Mouse (Mus musculus) myocyte (in vitro differentiated cells): Measurements from ENCODE around the gene Edar. TPM values are rescaled to one million over a fixed set of nuclear protein-coding genes. Genes with fewer than 3 reads are reported as not detected.

Source experiments
- H3K27me3 ChIP-seq: one replicate; pipeline ENCODE4 v1.6.1; 2011; ENCODE audit not compliant: control insufficient read depth, insufficient read depth, insufficient read length
- H3K36me3 ChIP-seq: one replicate; pipeline ENCODE4 v1.6.1; 2011; ENCODE audit not compliant: control insufficient read depth, insufficient read depth
- H3K4me2 ChIP-seq: one replicate; pipeline ENCODE4 v1.6.1; 2011; ENCODE audit warnings: low read depth, control low read depth
- H3K4me3 ChIP-seq: one replicate; pipeline ENCODE4 v1.5.1; 2011; ENCODE audit warnings: mild to moderate bottlenecking, control low read depth, moderate library complexity
- H3K79me2 ChIP-seq: one replicate; pipeline ENCODE4 v1.6.1; 2011; ENCODE audit not compliant: control insufficient read depth, insufficient read depth
- H3ac ChIP-seq: one replicate; pipeline ENCODE4 v1.6.1; 2011; ENCODE audit not compliant: control insufficient read depth, insufficient read length
- CEBPB ChIP-seq: IDR thresholded peaks from 2 replicates; pipeline ENCODE4 v1.6.1; 2011; ENCODE audit warnings: mild to moderate bottlenecking, moderate library complexity; ENCODE audit not compliant: poor library complexity, insufficient read depth, severe bottlenecking
- E2F4 ChIP-seq: IDR thresholded peaks from one replicate; pipeline ENCODE4 v1.6.1; 2011; ENCODE audit warnings: mild to moderate bottlenecking, control low read depth, moderate library complexity; ENCODE audit not compliant: insufficient read depth
- MAX ChIP-seq: IDR thresholded peaks from one replicate; pipeline ENCODE4 v1.6.1; 2011; ENCODE audit warnings: low read depth, mild to moderate bottlenecking, control low read depth
- MYOD1 ChIP-seq, 3 experiments: IDR thresholded peaks; one replicate each; pipeline ENCODE4 v1.6.1; 2011; ENCODE audit warnings: control low read depth in 2 of 3, low read depth in 2 of 3, mild to moderate bottlenecking in 2 of 3, moderate library complexity in 1 of 3; ENCODE audit not compliant: insufficient read length in 2 of 3, control insufficient read depth in 1 of 3
- MYOG ChIP-seq, 3 experiments: IDR thresholded peaks; one replicate each; pipeline ENCODE4 v1.6.1; 2011; ENCODE audit warnings: control low read depth in 2 of 3, low read depth in 2 of 3, mild to moderate bottlenecking in 2 of 3; ENCODE audit not compliant: insufficient read length in 2 of 3, control insufficient read depth in 1 of 3, insufficient read depth in 1 of 3
- POLR2A ChIP-seq: IDR thresholded peaks from one replicate; pipeline ENCODE4 v1.6.1; 2011; ENCODE audit warnings: low read depth, mild to moderate bottlenecking, control low read depth, moderate library complexity; ENCODE audit not compliant: insufficient read length
- POLR2AphosphoS2 ChIP-seq: IDR thresholded peaks from one replicate; pipeline ENCODE4 v1.6.1; 2011; ENCODE audit warnings: low read depth, control low read depth; ENCODE audit not compliant: insufficient read length
- REST ChIP-seq: IDR thresholded peaks from one replicate; pipeline ENCODE4 v1.6.1; 2011; ENCODE audit warnings: mild to moderate bottlenecking, control low read depth, moderate library complexity; ENCODE audit not compliant: insufficient read depth, insufficient read length
- SRF ChIP-seq: IDR thresholded peaks from one replicate; pipeline ENCODE4 v1.6.1; 2011; ENCODE audit warnings: low read depth; ENCODE audit not compliant: control insufficient read depth, insufficient read length
- TCF12 ChIP-seq: IDR thresholded peaks from one replicate; pipeline ENCODE4 v1.6.1; 2011; ENCODE audit warnings: mild to moderate bottlenecking, control low read depth; ENCODE audit not compliant: poor library complexity, insufficient read depth, severe bottlenecking
- TCF3 ChIP-seq: IDR thresholded peaks from one replicate; pipeline ENCODE4 v1.6.1; 2011; ENCODE audit warnings: low read depth, control low read depth; ENCODE audit not compliant: insufficient read length
- USF1 ChIP-seq: IDR thresholded peaks from one replicate; pipeline ENCODE4 v1.6.1; 2011; ENCODE audit warnings: low read depth, mild to moderate bottlenecking, control low read depth, moderate library complexity
- polyA plus RNA-seq: library from polyadenylated mRNA; unstranded; fragments of >200 nt; fragmentation: generic; extraction: Trizol; gene quantifications from one replicate; pipeline ENCODE4 v1.2.1, GENCODE M21; 2012; ENCODE audit warnings: missing spikeins

The Edar gene
- polyA plus RNA-seq, 1 experiment, result not detected

DNA sequence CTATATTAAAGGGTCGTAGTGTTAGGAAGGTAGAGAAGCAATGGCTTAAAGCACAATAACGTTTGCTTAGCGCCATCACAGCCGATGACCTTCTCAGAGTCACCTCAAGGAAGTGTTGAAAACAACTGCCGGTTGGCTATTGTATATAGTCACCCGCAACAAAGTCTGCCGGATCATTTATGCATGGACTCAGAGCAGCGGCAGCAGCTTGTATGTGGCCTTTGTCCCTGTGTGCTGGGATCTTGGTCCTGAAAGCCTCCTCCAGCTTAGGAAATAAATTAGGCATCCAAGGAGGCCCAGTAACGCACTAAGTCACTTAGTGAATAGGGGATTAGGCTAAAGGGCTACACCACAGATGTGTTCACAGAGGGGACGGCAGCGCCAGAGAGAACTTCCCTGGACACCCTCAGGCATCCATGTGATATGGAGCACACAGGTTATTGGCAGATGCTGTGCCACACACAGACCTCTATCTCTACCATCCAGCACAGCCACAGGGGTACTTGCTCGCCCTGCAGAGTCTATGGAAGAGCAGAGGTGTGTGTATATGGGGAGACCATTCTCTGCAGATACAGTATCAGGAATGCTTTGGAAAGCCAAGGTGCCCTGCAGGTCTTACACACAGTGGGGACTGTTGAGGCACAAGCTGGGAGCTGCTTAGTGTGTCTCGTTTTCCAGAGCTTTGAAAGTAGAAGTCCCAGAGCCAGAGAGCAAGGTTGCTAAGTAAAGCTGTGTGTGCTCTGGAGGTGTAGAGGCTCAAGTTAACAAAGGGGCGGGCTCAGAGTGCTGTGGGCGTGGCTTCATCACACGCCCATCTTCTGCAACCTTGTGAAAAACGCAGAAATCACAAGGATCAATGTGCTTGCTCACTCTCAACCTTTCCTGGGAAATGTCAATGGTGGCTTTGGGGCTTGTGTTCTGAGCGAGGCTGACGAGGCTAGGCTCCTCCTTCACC lies 34.7 kb downstream of the Edar start:
- Histone ChIP-seq H3K27me3 (no peaks in the 10 kb centered on the region), H3K79me2 (no peaks in the 10 kb centered on the region), H3K36me3 (no peaks in the 10 kb centered on the region), H3K4me2 (no peak overlapping the region), H3ac (no peak overlapping the region), H3K4me3 (no peak overlapping the region)
- TF ChIP-seq SRF, result no peak
- TF ChIP-seq TCF3, result no peak
- TF ChIP-seq MAX, result no peak
- no peak for TF ChIP-seq USF1
- TF ChIP-seq E2F4, result no peak
- no peak for TF ChIP-seq CEBPB
- TF ChIP-seq MYOD1 (IDR thresholded peaks at IDR 0.05; ENCODE audit: control insufficient read depth in 1 of 3, insufficient read length in 2 of 3, low read depth in 2 of 3), result no peak
- no peak for TF ChIP-seq TCF12
- TF ChIP-seq POLR2AphosphoS2, result no peak
- TF ChIP-seq MYOG (IDR thresholded peaks at IDR 0.05; ENCODE audit: control insufficient read depth in 1 of 3, insufficient read depth in 1 of 3, insufficient read length in 2 of 3, low read depth in 2 of 3), result no peak
- TF ChIP-seq POLR2A, result no peak
- no peak for TF ChIP-seq REST

DNA sequence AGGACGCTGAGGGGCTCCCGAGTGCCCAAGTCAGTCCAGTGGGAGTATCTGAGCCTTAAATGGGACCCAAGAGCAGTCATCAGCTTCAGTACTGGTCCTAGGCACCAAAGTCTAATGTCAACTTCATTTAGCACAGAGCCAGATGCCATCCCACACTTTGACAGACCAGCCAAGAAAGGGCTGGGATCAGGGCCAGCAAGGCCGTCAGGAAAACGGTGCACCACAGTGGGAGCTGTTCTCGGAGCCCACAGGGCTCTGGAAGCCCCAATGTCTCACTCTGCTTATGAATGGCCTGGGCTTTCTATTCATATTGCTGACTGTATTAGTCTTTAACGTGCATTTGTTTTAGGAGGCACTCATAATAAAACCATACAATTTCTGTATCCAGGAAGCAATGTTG lies 36.2 kb downstream of the Edar start:
- H3K36me3 ChIP-seq, result no peaks in the 10 kb centered on the region
- H3K4me3 ChIP-seq, result no peak overlapping the region
- H3K27me3 ChIP-seq, result no peaks in the 10 kb centered on the region
- no peaks in the 10 kb centered on the region for H3K79me2 ChIP-seq
- no peak overlapping the region for H3ac ChIP-seq
- TF ChIP-seq CEBPB (no peak), TCF3 (no peak), POLR2AphosphoS2 (no peak), E2F4 (no peak), MYOG (IDR thresholded peaks at IDR 0.05; ENCODE audit: control insufficient read depth in 1 of 3, insufficient read depth in 1 of 3, insufficient read length in 2 of 3, low read depth in 2 of 3) (no peak), USF1 (no peak), MYOD1 (IDR thresholded peaks at IDR 0.05; ENCODE audit: control insufficient read depth in 1 of 3, insufficient read length in 2 of 3, low read depth in 2 of 3) (no peak), TCF12 (no peak), REST (no peak), POLR2A (no peak), SRF (no peak), MAX (no peak)
- no peak overlapping the region for H3K4me2 ChIP-seq

DNA sequence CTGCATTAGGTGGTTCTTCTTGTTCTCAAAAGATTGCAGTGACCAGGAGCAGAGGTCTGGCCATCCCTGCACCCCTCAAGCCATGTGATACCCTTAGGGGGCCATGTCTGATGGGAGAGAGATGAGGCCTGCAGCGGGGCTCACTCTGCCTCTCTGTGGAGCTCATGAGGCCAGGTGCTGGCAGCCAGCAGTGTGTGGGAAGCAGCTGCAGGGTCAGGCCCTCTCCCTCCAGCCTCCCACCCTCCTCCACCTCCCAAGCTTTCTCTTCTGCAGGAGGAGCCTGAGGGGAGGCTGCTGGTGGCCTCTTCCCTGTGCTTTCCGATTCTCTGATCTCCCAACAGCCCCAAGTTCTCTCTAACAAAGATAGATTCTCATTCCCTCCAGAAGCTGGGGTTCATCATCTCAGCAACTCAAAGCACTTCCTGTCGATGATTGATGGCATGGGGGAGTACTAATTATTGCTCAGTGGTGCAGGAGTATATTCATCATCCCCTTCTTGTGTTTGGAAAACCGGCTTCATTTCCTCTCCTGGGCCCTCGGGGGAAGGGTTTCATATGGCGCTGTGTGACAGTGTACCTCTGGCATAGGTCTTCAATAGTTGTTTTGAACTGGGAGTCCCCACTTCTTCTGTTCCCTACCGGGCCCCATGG lies 38.9 kb downstream of the Edar start:
- Histone ChIP-seq H3ac (no peak overlapping the region), H3K36me3 (no peaks in the 10 kb centered on the region), H3K4me2 (no peak overlapping the region), H3K27me3 (no peaks in the 10 kb centered on the region), H3K79me2 (no peaks in the 10 kb centered on the region), H3K4me3 (no peak overlapping the region)
- TF ChIP-seq MYOG (IDR thresholded peaks at IDR 0.05; ENCODE audit: control insufficient read depth in 1 of 3, insufficient read depth in 1 of 3, insufficient read length in 2 of 3, low read depth in 2 of 3), result no peak
- no peak for TF ChIP-seq TCF12
- no peak for TF ChIP-seq MAX
- no peak for TF ChIP-seq REST
- no peak for TF ChIP-seq CEBPB
- TF ChIP-seq POLR2AphosphoS2, result no peak
- no peak for TF ChIP-seq POLR2A
- TF ChIP-seq E2F4, result no peak
- no peak for TF ChIP-seq SRF
- TF ChIP-seq USF1, result no peak
- no peak for TF ChIP-seq TCF3

DNA sequence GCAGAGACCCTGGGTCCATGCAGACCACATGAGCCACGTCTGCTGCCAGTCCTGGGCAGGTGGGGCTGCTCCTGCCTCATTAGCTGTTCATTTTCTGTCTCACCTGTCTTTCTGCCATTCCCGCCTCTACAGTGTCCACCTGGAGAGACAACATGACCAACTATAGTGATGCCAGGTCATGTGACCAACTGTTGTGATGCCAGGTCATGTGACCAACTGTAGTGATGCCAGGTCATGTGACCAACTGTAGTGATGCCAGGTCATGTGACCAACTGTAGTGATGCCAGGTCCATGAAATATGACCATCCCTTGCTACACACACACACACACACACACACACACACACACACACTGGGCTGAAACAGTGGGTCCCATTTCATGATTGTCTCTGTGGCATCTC lies 41.9 kb downstream of the Edar start:
- Histone ChIP-seq H3K4me3 (no peak overlapping the region), H3K36me3 (no peaks in the 10 kb centered on the region), H3ac (no peak overlapping the region), H3K79me2 (no peaks in the 10 kb centered on the region), H3K4me2 (no peak overlapping the region), H3K27me3 (no peaks in the 10 kb centered on the region)
- TF ChIP-seq MYOG (IDR thresholded peaks at IDR 0.05; ENCODE audit: control insufficient read depth in 1 of 3, insufficient read depth in 1 of 3, insufficient read length in 2 of 3, low read depth in 2 of 3) (no peak), POLR2A (no peak)
